ENCODE assay signal across 9 mouse cellular contexts in genomic region chr5:111416591-111417374, GRCm38 (mm10). TPM values are rescaled to one million over a fixed set of nuclear protein-coding genes. Genes with fewer than 3 reads are reported as not detected.
DNase-seq lines count a peak whose midpoint lies in the region; ATAC-seq and TF ChIP-seq lines count a peak whose summit lies in the region.
"Had no signal": no experiment of that assay in that cellular context is flagged by ENCODE, and none has a peak within 500 bp of the region (broad histone marks: within the 10 kb centered on the region; RNA-seq: fewer than 3 reads in every experiment).

TSS of gene Mn1 (plus strand) at chr5:111417362.

- WGBS in forebrain, embryonic 14.5 days, result under 1% methylated on average over 75 of the region's 88 CpGs
- 1% methylated on average over 82 of the region's 88 CpGs for WGBS in heart, postnatal 0 days
- under 1% methylated on average over 87 of the region's 88 CpGs for WGBS in liver, embryonic 13.5 days (ENCODE audit: insufficient replicate concordance)
- under 1% methylated on average over 67 of the region's 88 CpGs for WGBS in neural tube, embryonic 14.5 days

- peak; percentile 29 for DNase-seq in CD4-positive helper T cell, adult 2 months (ENCODE audit: low read depth, low spot score)
- peak; percentile 89 for DNase-seq in brain, embryonic 18.5 days (ENCODE audit: low read depth, low spot score)
- DNase-seq in forebrain, embryonic 14.5 days (ENCODE audit: low spot score), result peak; percentile 98
- peak; percentile 91 for DNase-seq in heart, postnatal 0 days (ENCODE audit: low spot score)
- peak; percentile 88 to 90 for DNase-seq in kidney, postnatal 36 days
- peak; percentile 32 for DNase-seq in liver, embryonic 13.5 days
- DNase-seq in thymus, adult 18-20 months, result peak; percentile 64 to 68

- no peaks in the 10 kb centered on the region for H3K27me3 ChIP-seq in forebrain, embryonic 14.5 days (replicated peaks; ENCODE audit: control insufficient read depth, insufficient read depth, low read length)
- H3K27me3 ChIP-seq in heart, postnatal 0 days (ENCODE audit: control insufficient read depth, insufficient read depth, low read length), result peaks cover 70% of the 10 kb centered on the region
- H3K27me3 ChIP-seq in liver, embryonic 13.5 days, result peaks cover 95% of the 10 kb centered on the region
- H3K27me3 ChIP-seq in neural tube, embryonic 14.5 days (ENCODE audit: control insufficient read depth, insufficient read depth, low read length), result peaks cover 2% of the 10 kb centered on the region; the same call in 1 of the 2 replicates

- H3K4me3 ChIP-seq in forebrain, embryonic 14.5 days (ENCODE audit: low read depth, low read length), result peak within 1 kb of the TSS; percentile 99
- H3K4me3 ChIP-seq in heart, postnatal 0 days (ENCODE audit: low read depth, low read length), result peak within 1 kb of the TSS; percentile 70
- H3K4me3 ChIP-seq in liver, embryonic 13.5 days (replicated peaks), result peak within 1 kb of the TSS; percentile 61
- peak within 1 kb of the TSS; percentile 78 for H3K4me3 ChIP-seq in neural tube, embryonic 14.5 days (ENCODE audit: low read depth, low read length)

- no peak for TF ChIP-seq CTCF in heart, postnatal 0 days (IDR thresholded peaks at IDR 0.05; ENCODE audit: low read depth)

- peaks cover 16% of the 10 kb centered on the region for H3K4me1 ChIP-seq in forebrain, embryonic 14.5 days (ENCODE audit: control insufficient read depth, insufficient read depth, low read length)
- peaks cover 31% of the 10 kb centered on the region for H3K4me1 ChIP-seq in heart, postnatal 0 days (ENCODE audit: control insufficient read depth, insufficient read depth)
- H3K4me1 ChIP-seq in liver, embryonic 13.5 days (replicated peaks), result peaks cover 20% of the 10 kb centered on the region
- H3K4me1 ChIP-seq in neural tube, embryonic 14.5 days (ENCODE audit: control insufficient read depth, insufficient read depth, low read length), result peaks cover 34% of the 10 kb centered on the region

- no peak for TF ChIP-seq EP300 in heart, postnatal 0 days (IDR thresholded peaks at IDR 0.05; ENCODE audit: low read depth)

- peak within 1 kb of the TSS; percentile 99 for H3K27ac ChIP-seq in forebrain, embryonic 14.5 days (ENCODE audit: low read depth, low read length)
- peak within 1 kb of the TSS; percentile 60 for H3K27ac ChIP-seq in heart, postnatal 0 days (ENCODE audit: low read depth)
- H3K27ac ChIP-seq in liver, embryonic 13.5 days, result no peak within 1 kb of the TSS
- H3K27ac ChIP-seq in neural tube, embryonic 14.5 days (ENCODE audit: low read depth, low read length), result peak within 1 kb of the TSS; percentile 84

- H3K9me3 ChIP-seq in forebrain, embryonic 14.5 days (replicated peaks; ENCODE audit: control insufficient read depth, low read length), result no peaks in the 10 kb centered on the region
- no peaks in the 10 kb centered on the region for H3K9me3 ChIP-seq in heart, postnatal 0 days (replicated peaks; ENCODE audit: control insufficient read depth, low read length)
- no peaks in the 10 kb centered on the region for H3K9me3 ChIP-seq in liver, embryonic 13.5 days (replicated peaks)
- no peaks in the 10 kb centered on the region for H3K9me3 ChIP-seq in neural tube, embryonic 14.5 days (ENCODE audit: control insufficient read depth, low read length)

- peak; percentile 94 for ATAC-seq in forebrain, embryonic 14.5 days
- ATAC-seq in heart, postnatal 0 days (ENCODE audit: insufficient read depth, low read depth), result peak; percentile 87
- ATAC-seq in liver, embryonic 13.5 days (ENCODE audit: low read depth), result peak; percentile 71
- ATAC-seq in neural tube, embryonic 14.5 days (ENCODE audit: low read depth), result peak; percentile 93

- peaks cover 36% of the 10 kb centered on the region for H3K36me3 ChIP-seq in forebrain, embryonic 14.5 days (ENCODE audit: control insufficient read depth, insufficient read depth, low read length)
- H3K36me3 ChIP-seq in heart, postnatal 0 days (replicated peaks; ENCODE audit: control insufficient read depth, insufficient read depth, low read length), result peaks cover 12% of the 10 kb centered on the region
- H3K36me3 ChIP-seq in liver, embryonic 13.5 days, result 0 out of 2 replicates have a peak, but pooled peaks cover 5% of the 10 kb centered on the region
- H3K36me3 ChIP-seq in neural tube, embryonic 14.5 days (ENCODE audit: control insufficient read depth, insufficient read depth, low read length), result no peaks in the 10 kb centered on the region; the same call in 1 of the 2 replicates
- H3K36me3 ChIP-seq: G1E had no signal

- peak within 1 kb of the TSS; percentile 96 for H3K4me2 ChIP-seq in forebrain, embryonic 14.5 days (ENCODE audit: low read length)
- peak within 1 kb of the TSS; percentile 97 for H3K4me2 ChIP-seq in heart, postnatal 0 days (ENCODE audit: low read depth, low read length)
- peak within 1 kb of the TSS; percentile 66 for H3K4me2 ChIP-seq in liver, embryonic 13.5 days
- peak within 1 kb of the TSS; percentile 96 for H3K4me2 ChIP-seq in neural tube, embryonic 14.5 days (ENCODE audit: low read depth, low read length)

- peak within 1 kb of the TSS; percentile 100 for H3K9ac ChIP-seq in forebrain, embryonic 14.5 days (ENCODE audit: low read length)
- H3K9ac ChIP-seq in heart, postnatal 0 days (replicated peaks; ENCODE audit: low read depth, low read length), result peak within 1 kb of the TSS; percentile 61
- peak within 1 kb of the TSS; percentile 63 for H3K9ac ChIP-seq in liver, embryonic 13.5 days
- peak within 1 kb of the TSS; percentile 85 for H3K9ac ChIP-seq in neural tube, embryonic 14.5 days (replicated peaks; ENCODE audit: low read depth, low read length)

RNA-seq across cellular contexts. Expression of gene Mn1, which starts in this region (rescaled TPM):
- 57.2 and 71.2 TPM in 2 replicates for polyA plus RNA-seq in forebrain, embryonic 14.5 days (2014; fragmentation: Nextera tagmentation; extraction: Ambion mirVana)
- total RNA-seq in heart, postnatal 0 days (2014; rRNA removed; ENCODE audit: low replicate concordance), result 11.0 and 16.4 TPM in 2 replicates
- 3.9 and 4.5 TPM in 2 replicates for polyA plus RNA-seq in heart, postnatal 0 days (2015; fragmentation: Nextera tagmentation; extraction: Ambion mirVana)
- 1.5 and 1.6 TPM in 2 replicates for polyA plus RNA-seq in liver, embryonic 13.5 days (2015; fragmentation: Nextera tagmentation; extraction: Ambion mirVana)
- 18.6 and 19.2 TPM in 2 replicates for polyA plus RNA-seq in neural tube, embryonic 14.5 days (2014; fragmentation: Nextera tagmentation; extraction: Ambion mirVana)
- polyA plus RNA-seq: G1E had no signal

Comparison
In these comparisons a context has a peak if more than half of its experiments do, and no peak if none do; other contexts are left out.
1. DNase-seq: peak in every context shown above with its lines; median percentile 98 in forebrain, embryonic 14.5 days; 91 in heart, postnatal 0 days; 89 in brain, embryonic 18.5 days; 89 in kidney, postnatal 36 days; 66 in thymus, adult 18-20 months; 32 in liver, embryonic 13.5 days; 29 in CD4-positive helper T cell, adult 2 months.